Mouse (Mus musculus): ENCODE data around the gene Cnga1.
A peak's percentile ranks its signal among the peaks of the same experiment; 100 is the strongest.

Gene Cnga1

DNA sequence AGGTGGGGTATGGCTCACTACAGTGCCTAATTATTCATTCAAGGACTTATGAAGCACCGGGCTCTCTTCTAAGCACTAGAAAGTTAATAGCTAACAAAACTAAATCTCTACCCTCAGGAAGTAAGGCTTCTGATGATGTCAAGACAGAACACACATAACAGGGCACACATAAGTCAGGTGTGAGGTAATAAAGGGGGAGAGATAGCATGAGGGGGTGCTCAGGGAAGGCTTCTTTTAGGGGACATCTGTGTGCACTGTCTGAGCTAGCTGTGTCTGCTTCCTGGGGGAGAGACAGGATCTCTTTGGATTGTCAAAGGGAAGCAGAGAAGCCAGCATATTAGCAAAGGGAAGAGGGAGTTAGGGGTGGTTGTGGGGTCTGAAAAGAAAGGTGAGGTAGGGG is at the start of gene Cnga1:
Cnga1 (minus strand) TSS at position 101 of the 400 bp plus-strand sequence.
- no peak for DNase-seq

- DNase-seq, result no peak
These were observed 46.4 kb upstream of the Cnga1 start for GRCm38 (mm10) chr5:72690516-72690915.

GRCm38 (mm10) chr5:72689556-72689955 is 45.5 kb upstream of the Cnga1 start:
- DNase-seq, result no peak

- DNase-seq, result peak; percentile 11
These were observed 37.4 kb upstream of the Cnga1 start for GRCm38 (mm10) chr5:72681451-72681850.

GRCm38 (mm10) chr5:72674994-72675542 is 31.0 kb upstream of the Cnga1 start:
- DNase-seq, result no peak

DNA sequence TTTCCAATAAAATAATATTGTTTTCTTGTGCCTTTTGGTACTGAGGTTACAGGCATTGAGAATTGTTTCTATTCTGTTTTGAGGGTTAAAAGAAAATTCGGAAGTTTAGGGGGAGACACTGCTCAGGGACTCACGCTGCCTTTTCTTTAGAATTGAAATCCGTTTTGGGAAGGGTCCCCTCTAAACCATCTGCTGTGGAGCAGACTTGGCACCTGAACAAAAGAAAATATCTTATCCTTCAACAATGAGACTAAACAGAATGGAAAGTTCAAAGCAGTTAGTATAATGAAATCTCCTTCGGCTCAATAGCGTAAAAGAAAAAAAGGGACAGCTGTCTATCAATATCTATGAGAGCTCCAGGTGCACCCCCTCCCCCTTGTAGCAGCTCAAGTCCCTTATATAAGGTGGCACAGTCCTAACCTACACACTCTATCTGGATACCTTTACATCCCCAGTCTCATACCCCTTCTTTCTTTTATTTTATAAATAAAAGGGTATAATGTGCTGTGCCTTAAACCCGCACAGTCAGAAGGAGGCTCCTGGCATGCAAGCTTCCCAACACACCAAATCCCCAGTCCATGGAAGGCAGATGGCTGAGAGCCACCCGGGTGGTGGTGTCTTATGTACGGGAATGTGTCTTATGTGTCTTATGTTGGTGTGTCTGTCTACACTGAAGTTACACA is 27.1 kb upstream of the Cnga1 start:
- DNase-seq, result no peak

- DNase-seq, result no peak
These were observed 24.3 kb upstream of the Cnga1 start for GRCm38 (mm10) chr5:72668351-72668750.

GRCm38 (mm10) chr5:72666428-72666827 is 22.4 kb upstream of the Cnga1 start:
- DNase-seq, result no peak

GRCm38 (mm10) chr5:72665281-72665680 is 21.2 kb upstream of the Cnga1 start:
- no peak for DNase-seq

DNA sequence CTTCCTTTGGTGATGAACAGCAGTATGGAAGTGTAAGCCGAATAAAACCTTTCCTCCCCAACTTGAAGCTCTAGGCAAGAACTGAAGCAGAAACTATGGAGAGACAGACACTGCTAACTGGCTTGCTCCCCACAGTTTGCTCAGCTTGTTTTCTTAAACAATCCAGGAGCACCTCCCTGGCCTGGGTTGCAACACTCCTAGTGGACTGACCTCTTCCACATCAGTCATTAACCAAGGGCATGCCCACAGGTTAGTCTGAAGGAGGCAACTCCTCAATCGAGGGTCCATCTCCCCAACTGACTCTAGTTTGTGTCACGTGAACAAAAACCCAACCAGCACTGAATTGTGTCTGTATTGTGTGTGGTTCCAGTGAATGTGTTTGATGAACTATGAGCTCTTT is 20.8 kb upstream of the Cnga1 start:
- no peak for DNase-seq

GRCm38 (mm10) chr5:72664126-72664525 is 20.1 kb upstream of the Cnga1 start:
- no peak for DNase-seq

DNA sequence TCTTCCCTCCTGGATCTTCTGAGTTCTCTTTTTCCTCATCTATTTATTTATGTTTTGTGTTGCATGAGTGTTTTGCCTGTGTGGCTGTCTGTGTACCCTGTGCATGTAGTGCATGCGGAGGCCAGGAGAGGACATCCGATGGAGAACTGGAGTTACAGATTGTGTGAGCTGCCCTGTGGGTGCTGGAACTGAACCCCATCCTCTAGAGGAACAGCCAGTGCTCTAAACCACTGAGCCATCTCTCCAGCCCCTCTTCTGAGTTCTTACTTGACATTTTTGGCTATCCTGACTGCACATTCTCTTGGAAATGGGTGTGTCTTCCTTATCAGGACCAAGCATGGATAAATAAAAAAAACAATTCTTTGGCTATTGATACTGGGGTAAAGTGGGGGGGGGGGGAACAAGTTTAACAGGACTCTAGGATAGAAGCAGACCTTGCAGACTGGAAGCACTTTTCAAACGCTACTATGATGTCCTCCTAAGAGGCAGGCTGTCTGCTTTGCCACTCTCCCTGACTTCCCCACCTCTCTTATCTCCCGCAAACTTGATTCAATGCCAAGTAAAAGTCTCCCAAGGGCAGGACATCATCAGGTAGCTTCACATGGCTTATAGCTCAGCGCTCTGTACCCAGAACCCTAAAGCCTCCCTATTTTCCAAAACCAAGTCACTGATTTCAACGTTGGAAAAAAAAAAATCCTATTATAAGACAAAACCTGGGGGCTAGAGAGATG is 17.1 kb upstream of the Cnga1 start:
- no peak for DNase-seq

GRCm38 (mm10) chr5:72658375-72658774 is 14.3 kb upstream of the Cnga1 start:
- DNase-seq, result no peak

DNA sequence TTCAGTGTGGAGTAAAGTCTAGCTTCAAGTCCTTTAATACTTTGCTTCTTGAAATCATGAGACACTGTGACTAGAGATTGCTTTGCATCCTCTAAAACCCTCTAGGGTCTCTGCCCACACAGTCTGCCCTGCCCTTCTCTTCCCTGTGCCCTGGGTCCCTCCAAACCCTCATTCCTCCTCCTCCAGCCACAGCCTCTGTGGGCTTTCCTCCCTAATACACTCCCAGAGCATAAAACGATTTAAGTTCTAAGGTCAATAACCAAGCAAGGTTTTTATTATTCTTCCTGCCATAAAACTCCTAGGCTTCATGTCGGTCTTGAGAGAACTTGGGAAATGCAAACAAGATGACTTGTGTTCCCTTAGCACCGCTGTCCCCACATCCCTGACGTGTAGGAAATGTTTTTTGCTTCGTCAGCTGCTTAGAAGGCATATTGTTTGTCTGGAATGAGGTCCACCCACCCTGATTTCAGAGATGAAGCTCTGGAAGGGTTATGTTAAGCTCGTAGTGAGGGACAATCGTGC is 12.3 kb upstream of the Cnga1 start:
- no peak for DNase-seq

DNA sequence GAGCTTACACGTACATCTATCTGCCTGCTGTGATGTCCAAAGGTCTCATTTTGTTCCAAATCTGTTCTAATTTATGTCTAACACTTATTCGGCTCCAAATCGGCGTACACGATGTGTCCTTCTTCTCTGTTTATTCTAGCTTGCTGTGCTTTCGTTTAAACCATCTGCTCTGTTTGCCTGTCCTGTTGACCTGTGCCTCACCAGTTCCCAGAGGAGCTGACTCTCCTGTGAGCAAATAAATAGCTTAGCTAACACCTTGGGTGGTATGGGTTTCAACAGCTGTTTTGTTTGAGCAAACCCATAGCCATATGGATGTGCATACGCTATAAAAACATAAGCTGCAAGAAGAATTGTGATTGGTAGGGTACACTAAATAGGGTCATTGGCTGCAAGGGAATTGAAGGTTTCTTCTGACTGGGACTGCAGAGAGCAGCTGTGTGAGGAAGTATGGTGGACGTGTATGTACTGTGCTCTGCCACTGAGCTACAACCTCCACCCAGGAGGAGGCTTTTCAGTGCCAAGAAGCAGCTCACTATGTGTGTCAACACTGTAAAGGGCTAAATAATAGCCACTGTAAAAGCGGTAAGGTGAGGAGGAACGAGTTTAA is 9.1 kb upstream of the Cnga1 start:
- no peak for DNase-seq

GRCm38 (mm10) chr5:72648987-72649735 is 5.1 kb upstream of the Cnga1 start:
- DNase-seq, result no peak

DNA sequence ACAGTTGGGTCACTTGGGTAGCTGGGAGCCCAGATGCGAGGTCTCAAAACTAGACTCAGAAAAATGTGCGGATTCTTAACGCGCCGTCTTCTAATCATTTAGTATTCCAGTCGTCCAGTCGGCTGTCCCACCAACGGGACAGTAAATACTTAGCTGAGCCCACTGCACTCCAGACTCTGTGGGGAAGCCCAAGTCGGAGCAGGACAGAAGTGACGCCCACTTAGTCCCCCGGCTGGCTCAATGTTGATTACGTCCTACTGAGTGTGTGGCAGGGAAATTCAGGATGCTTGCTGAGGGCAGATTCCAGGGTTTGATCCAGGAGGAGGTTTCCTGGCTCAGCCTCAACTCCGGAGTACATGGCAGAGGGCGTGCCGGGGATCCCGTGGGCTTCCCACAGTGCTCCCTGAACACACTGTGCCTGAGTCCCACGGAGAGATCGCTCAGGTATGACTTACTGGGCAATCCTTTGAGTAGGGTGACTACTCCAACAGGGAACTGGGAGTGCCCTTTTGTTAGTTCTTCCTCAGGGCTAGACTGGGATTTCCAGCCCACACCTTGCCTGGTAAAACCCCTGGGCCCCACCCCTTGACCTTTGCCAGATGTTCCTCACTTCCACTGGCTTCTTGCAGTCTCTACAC is 4.0 kb upstream of the Cnga1 start:
- no peak for DNase-seq

DNA sequence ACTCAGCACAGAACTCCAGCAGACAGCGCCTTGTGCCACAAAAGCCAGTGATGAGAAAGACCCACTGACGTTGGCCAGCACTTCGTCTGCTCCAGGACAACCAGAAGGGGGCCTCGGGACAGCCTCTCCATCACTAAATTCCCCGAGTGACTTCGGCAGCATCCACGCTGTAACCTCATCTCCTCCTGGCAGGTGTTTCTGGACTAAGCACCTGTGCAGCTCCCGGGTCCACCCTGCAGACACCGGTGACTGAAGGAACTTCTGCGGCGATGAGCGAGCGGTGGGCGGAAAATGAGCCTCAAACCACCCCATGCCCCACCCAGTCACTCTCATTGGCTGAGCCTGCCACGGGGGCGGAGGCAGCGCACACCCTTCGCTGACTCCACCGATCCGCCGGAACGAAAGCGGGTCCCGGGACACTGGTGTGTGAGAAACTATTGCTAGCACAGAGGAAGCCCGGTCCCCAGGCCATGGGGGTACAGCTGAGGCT is 3.4 kb upstream of the Cnga1 start, which contains the start of gene Nipal1:
Nipal1 (plus strand) TSS at position 378 of the 490 bp plus-strand sequence.
- DNase-seq, result peak; percentile 14

DNA sequence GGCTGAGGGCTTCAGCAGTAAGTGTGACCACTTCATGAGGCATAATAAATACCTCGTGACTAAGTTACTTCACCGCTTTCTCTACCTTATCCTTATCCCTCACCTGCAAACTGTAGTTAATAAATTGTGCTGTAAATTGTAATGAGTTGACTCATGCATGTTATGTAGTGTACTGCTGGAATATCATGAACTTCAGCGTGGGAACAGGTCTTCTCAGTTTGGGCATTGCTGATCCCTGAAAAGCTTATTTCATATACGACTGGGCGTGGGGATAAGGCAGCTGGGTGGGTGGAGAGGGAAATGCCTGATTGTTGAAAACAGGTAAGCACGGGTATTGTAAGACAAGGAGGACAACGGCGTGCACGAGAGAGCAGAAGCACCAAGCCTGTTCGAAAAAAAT is 2.9 kb upstream of the Cnga1 start:
- DNase-seq, result no peak

GRCm38 (mm10) chr5:72646131-72646530 is 2.1 kb upstream of the Cnga1 start:
- DNase-seq, result no peak

DNA sequence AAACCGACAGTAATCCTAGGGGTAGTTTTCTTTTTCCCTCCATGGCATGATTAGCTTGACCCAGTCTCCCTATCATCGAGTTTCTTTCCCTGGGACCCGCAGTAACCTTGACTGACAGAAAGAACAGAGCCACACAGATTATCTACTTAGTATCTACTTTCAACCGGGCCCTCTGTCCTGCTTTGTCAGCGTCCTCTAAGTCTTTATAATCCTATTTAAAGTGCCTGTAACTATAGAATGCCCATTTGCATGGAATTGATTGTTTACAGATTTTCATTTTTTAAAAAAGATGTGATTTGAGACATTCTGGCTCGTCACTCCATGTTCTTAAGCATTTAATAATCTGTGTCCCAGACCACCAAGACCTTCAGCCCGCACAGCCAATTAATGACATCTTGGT is 420 bp downstream of the Cnga1 start:
- DNase-seq, result no peak

GRCm38 (mm10) chr5:72640072-72640471 is 4.0 kb downstream of the Cnga1 start:
- no peak for DNase-seq

Data from kidney, adult 11 months (tissue).